ENCODE assay signal across 22 mouse cellular contexts in genomic region chr6:30182038-30182437, GRCm38 (mm10).
DNase-seq lines count a peak whose midpoint lies in the region; ATAC-seq and TF ChIP-seq lines count a peak whose summit lies in the region.
"Had no signal": no experiment of that assay in that cellular context is flagged by ENCODE, and none has a peak within 500 bp of the region (broad histone marks: within the 10 kb centered on the region; RNA-seq: fewer than 3 reads in every experiment).

No protein-coding gene starts in this region.

- no peak overlapping the region for H3K4me3 ChIP-seq in lung, embryonic 14.5 days (ENCODE audit: low read depth, low read length)
- H3K4me3 ChIP-seq in lung, adult 2 months (replicated peaks; ENCODE audit: extremely low read depth, low read depth, low read length): no peak overlapping the region
- no peak overlapping the region for H3K4me3 ChIP-seq in lung, postnatal 0 days (ENCODE audit: low read depth, low read length)
- no peak overlapping the region for H3K4me3 ChIP-seq in gastrocnemius, adult 2 months
- H3K4me3 ChIP-seq: embryonic facial prominence, embryonic 12.5 days; embryonic facial prominence, embryonic 15.5 days; heart, adult 2 months had no signal

- TF ChIP-seq EP300 in lung, postnatal 0 days (IDR thresholded peaks at IDR 0.05): no peak

- no peaks in the 10 kb centered on the region for H3K9me3 ChIP-seq in lung, embryonic 14.5 days (ENCODE audit: low read depth, low read length)
- no peaks in the 10 kb centered on the region for H3K9me3 ChIP-seq in lung, postnatal 0 days (ENCODE audit: low read length)
- H3K9me3 ChIP-seq: embryonic facial prominence, embryonic 12.5 days; embryonic facial prominence, embryonic 15.5 days had no signal

- H3K9ac ChIP-seq in lung, embryonic 14.5 days: no peak overlapping the region
- H3K9ac ChIP-seq in lung, postnatal 0 days (replicated peaks; ENCODE audit: low read depth): no peak overlapping the region
- H3K9ac ChIP-seq: embryonic facial prominence, embryonic 12.5 days; embryonic facial prominence, embryonic 15.5 days; forebrain, postnatal 0 days; hindbrain, embryonic 14.5 days had no signal

- H3K27me3 ChIP-seq in lung, embryonic 14.5 days (ENCODE audit: insufficient read depth, low read length): peaks cover 47% of the 10 kb centered on the region
- H3K27me3 ChIP-seq in lung, postnatal 0 days (replicated peaks; ENCODE audit: insufficient read depth, low read length): peaks cover 43% of the 10 kb centered on the region

- H3K4me2 ChIP-seq in lung, embryonic 14.5 days: no peak overlapping the region
- no peak overlapping the region for H3K4me2 ChIP-seq in lung, postnatal 0 days (replicated peaks; ENCODE audit: low read depth, low read length)
- H3K4me2 ChIP-seq: embryonic facial prominence, embryonic 12.5 days; embryonic facial prominence, embryonic 15.5 days; heart, embryonic 11.5 days; hindbrain, embryonic 14.5 days had no signal

- TF ChIP-seq CTCF in lung, embryonic 14.5 days (IDR thresholded peaks at IDR 0.05; ENCODE audit: low read depth): no peak
- no peak for TF ChIP-seq CTCF in lung, adult 2 months (IDR thresholded peaks at IDR 0.05; ENCODE audit: insufficient read depth, low read length)
- TF ChIP-seq CTCF in lung, postnatal 0 days (IDR thresholded peaks at IDR 0.05): no peak
- TF ChIP-seq CTCF in gastrocnemius, adult 2 months (IDR thresholded peaks at IDR 0.05): no peak

- peak; percentile 62; the same call in 1 of the 2 replicates for ATAC-seq in lung, embryonic 14.5 days (ENCODE audit: insufficient read depth)
- ATAC-seq in lung, postnatal 0 days: peak; percentile 74
- ATAC-seq: CD4-positive, CD25-positive, alpha-beta regulatory T cell, adult 4 months; forebrain, embryonic 14.5 days; forebrain, postnatal 0 days; hindbrain, postnatal 0 days had no signal

- no peaks in the 10 kb centered on the region for H3K4me1 ChIP-seq in lung, embryonic 14.5 days (ENCODE audit: insufficient read depth)
- H3K4me1 ChIP-seq in lung, adult 2 months (ENCODE audit: control insufficient read depth, insufficient read depth, low read length): no peaks in the 10 kb centered on the region
- no peaks in the 10 kb centered on the region for H3K4me1 ChIP-seq in lung, postnatal 0 days (ENCODE audit: insufficient read depth, low read depth, low read length)

- H3K36me3 ChIP-seq in lung, embryonic 14.5 days (ENCODE audit: insufficient read depth): no peaks in the 10 kb centered on the region
- H3K36me3 ChIP-seq in lung, postnatal 0 days (ENCODE audit: insufficient read depth, low read length): no peaks in the 10 kb centered on the region
- H3K36me3 ChIP-seq: embryonic facial prominence, embryonic 12.5 days; embryonic facial prominence, embryonic 15.5 days had no signal

- 33% methylated on average over 6 of the region's 6 CpGs for WGBS in lung, embryonic 14.5 days
- WGBS in lung, adult 2 months: 50% methylated on average over 6 of the region's 6 CpGs
- WGBS in lung, postnatal 0 days: 54% methylated on average over 6 of the region's 6 CpGs

- peak; percentile 77 for DNase-seq in lung, embryonic 14.5 days
- no peak for DNase-seq in lung, adult 2 months
- DNase-seq in lung, postnatal 0 days (ENCODE audit: low spot score): peak; percentile 68
- DNase-seq in lung, postnatal 36 days: no peak
- peak; percentile 36 for DNase-seq in lung, postnatal 14 days
- DNase-seq in gastrocnemius, adult 2 months: no peak
- DNase-seq: adrenal gland, adult 2 months; adrenal gland, postnatal 14 days; cerebellum, adult 11 months; cerebellum, adult 2 months; cerebellum, adult 9-11 months; cerebellum, postnatal 25 days; forebrain, postnatal 0 days; gastrocnemius, postnatal 25 days; heart, adult 2 months had no signal

- no peak overlapping the region for H3K27ac ChIP-seq in lung, embryonic 14.5 days (ENCODE audit: low read depth)
- H3K27ac ChIP-seq in lung, postnatal 0 days (ENCODE audit: low read length): no peak overlapping the region
- no peak overlapping the region for H3K27ac ChIP-seq in gastrocnemius, adult 2 months
- H3K27ac ChIP-seq: embryonic facial prominence, embryonic 12.5 days; embryonic facial prominence, embryonic 15.5 days; heart, adult 2 months; hindbrain, embryonic 14.5 days; hindbrain, postnatal 0 days had no signal

- intact Hi-C loops in gastrocnemius, adult 2 months (cut with DNase I): no loop called here

- no peak for TF ChIP-seq POLR2A in lung, adult 2 months (IDR thresholded peaks at IDR 0.05; ENCODE audit: borderline replicate concordance, extremely low read depth, low read depth, low read length)

Comparison
In these comparisons a context has a peak if more than half of its experiments do, and no peak if none do; other contexts are left out.
1. DNase-seq: peak in lung, embryonic 14.5 days (single experiment), lung, postnatal 0 days (single experiment) and lung, postnatal 14 days (single experiment); none in lung, adult 2 months (single experiment), lung, postnatal 36 days (single experiment) and gastrocnemius, adult 2 months (single experiment).